Mouse (Mus musculus): ENCODE data around the gene Slc35f5.

- TF ChIP-seq CTCF (IDR thresholded peaks at IDR 0.05; ENCODE audit: borderline replicate concordance, extremely low read depth, insufficient read depth, insufficient read length) (no peak), POLR2A (IDR thresholded peaks at IDR 0.05; ENCODE audit: borderline replicate concordance, extremely low read depth, insufficient read depth, insufficient read length, poor library complexity, severe bottlenecking) (no peak)
These were observed 41.2 kb upstream of the Slc35f5 start for GRCm38 (mm10) chr1:125519107-125519611.

Data from brain, embryonic 14.5 days (tissue).